Mouse (Mus musculus) neural tube, embryonic 15.5 days (tissue): ENCODE data around the gene Zdhhc5. TPM values are rescaled to one million over a fixed set of nuclear protein-coding genes. Genes with fewer than 3 reads are reported as not detected.
A peak's percentile ranks its signal among the peaks of the same experiment; 100 is the strongest.
"Not testable (repeated sequence)": the region's sequence is repeated elsewhere in the genome, so short reads cannot be mapped to it uniquely, and the experiment has no call there.

Source experiments
- ATAC-seq: fragments of 200-750 bp; cut with Nextera tagmentation; 2 replicates; pipeline ENCODE4 v1.8.0; 2017; ENCODE audit warnings: mild to moderate bottlenecking, moderate TSS enrichment, moderate library complexity; ENCODE audit not compliant: low FRiP score
- H3K27ac ChIP-seq: fragments of 300-500 bp; sonication (generic); replicated peaks from 2 replicates; pipeline ENCODE4 v1.5.1; 2015; ENCODE audit warnings: mild to moderate bottlenecking, inconsistent platforms
- H3K27me3 ChIP-seq: fragments of 300-500 bp; sonication (generic); replicated peaks from 2 replicates; pipeline ENCODE4 v1.6.1; 2015; ENCODE audit warnings: inconsistent platforms
- H3K36me3 ChIP-seq: fragments of 300-500 bp; sonication (generic); 2 replicates; pipeline ENCODE4 v1.6.1; 2015; ENCODE audit warnings: inconsistent platforms
- H3K4me1 ChIP-seq: fragments of 300-500 bp; sonication (generic); 2 replicates; pipeline ENCODE4 v1.6.1; 2015; ENCODE audit warnings: inconsistent platforms
- H3K4me2 ChIP-seq: fragments of 300-500 bp; sonication (generic); 2 replicates; pipeline ENCODE4 v1.6.1; 2015; ENCODE audit warnings: inconsistent platforms, mild to moderate bottlenecking, moderate library complexity
- H3K4me3 ChIP-seq: fragments of 300-500 bp; sonication (generic); replicated peaks from 2 replicates; pipeline ENCODE4 v1.5.1; 2015; ENCODE audit warnings: mild to moderate bottlenecking, inconsistent platforms
- H3K9ac ChIP-seq: fragments of 300-500 bp; sonication (generic); replicated peaks from 2 replicates; pipeline ENCODE4 v1.6.1; 2015; ENCODE audit warnings: mild to moderate bottlenecking, inconsistent platforms
- H3K9me3 ChIP-seq: fragments of 300-500 bp; sonication (generic); replicated peaks from 2 replicates; pipeline ENCODE4 v1.6.1; 2016; ENCODE audit warnings: inconsistent platforms
- WGBS: fragments of 180-500 bp; shearing (Covaris S2); methylation state at CpG from one replicate; pipeline ENCODE4 v1.1.7; 2015; ENCODE audit warnings: mixed read lengths; 5-methylcytosine and 5-hydroxymethylcytosine counted together
- polyA plus RNA-seq: library from polyadenylated mRNA; unstranded; fragments of >200 nt; fragmentation: Nextera tagmentation; extraction: Ambion mirVana; gene quantifications from 2 replicates; pipeline ENCODE4 v1.2.1, GENCODE M21; 2015

Zdhhc5 gene
- polyA plus RNA-seq, 1 experiment from 2014 or later, result 15.6 TPM

GRCm38 (mm10) chr2:84682605-84683183 lies 32.3 kb downstream of the Zdhhc5 start:
- Histone ChIP-seq H3K4me3 (no peak overlapping the region), H3K27me3 (no peaks in the 10 kb centered on the region)
- 86% methylated on average over 6 of the region's 6 CpGs for WGBS

DNA sequence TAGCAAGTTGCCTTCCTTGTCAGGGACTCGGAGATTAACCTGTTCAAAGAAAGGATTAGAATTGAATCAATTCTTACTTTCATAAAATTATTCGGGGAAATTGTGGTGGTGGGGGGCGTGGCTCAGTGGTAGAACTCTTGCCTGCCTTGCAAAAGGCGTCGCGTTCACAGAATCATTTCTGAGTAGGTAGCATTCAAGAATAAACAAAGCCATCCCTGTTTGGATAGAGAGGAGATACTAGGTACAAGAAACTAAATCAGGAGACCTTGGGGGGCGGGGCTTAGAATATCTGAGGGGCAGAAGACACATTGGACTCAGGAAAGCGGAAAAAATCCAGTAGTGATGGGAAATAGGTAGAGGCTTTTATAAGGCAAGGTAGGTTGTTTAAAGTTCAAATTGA lies 36.0 kb downstream of the Zdhhc5 start, which contains the start of gene Tmx2:
Tmx2 (minus strand) TSS at position 125 of the 400 bp plus-strand sequence.
- Histone ChIP-seq H3K9me3 (no peaks in the 10 kb centered on the region), H3K4me1 (peaks cover 31% of the 10 kb centered on the region), H3K9ac (peak within 1 kb of the TSS; percentile 71), H3K27ac (peak within 1 kb of the TSS; percentile 87), H3K36me3 (peaks cover 28% of the 10 kb centered on the region), H3K4me3 (peak within 1 kb of the TSS; percentile 77), H3K4me2 (peak within 1 kb of the TSS; percentile 76), H3K27me3 (no peaks in the 10 kb centered on the region)
- no peak for ATAC-seq
- WGBS, result 19% methylated on average over 8 of the region's 8 CpGs

More at GRCm38 (mm10) chr2:84682605-84683183, 32.3 kb downstream of the Zdhhc5 start:
- H3K27ac ChIP-seq, result no peak overlapping the region
- H3K9ac ChIP-seq, result no peak overlapping the region
- peaks cover 12% of the 10 kb centered on the region for H3K4me1 ChIP-seq
- no peak overlapping the region for H3K4me2 ChIP-seq
- H3K36me3 ChIP-seq, result peaks cover 32% of the 10 kb centered on the region
- no peaks in the 10 kb centered on the region for H3K9me3 ChIP-seq
- no peak for ATAC-seq

- WGBS, result under 1% methylated on average over 44 of the region's 44 CpGs
- H3K9me3 ChIP-seq, result no peaks in the 10 kb centered on the region
- peak; percentile 99 for ATAC-seq
Measured at GRCm38 (mm10) chr2:84677968-84678880, 36.8 kb downstream of the Zdhhc5 start, which contains the start of the genes Gm28635 and Med19. Gene Gm28635 (minus strand): TSS chr2:84678041. Gene Med19 (plus strand): TSS chr2:84678402.

GRCm38 (mm10) chr2:84677270-84677967 lies 37.6 kb downstream of the Zdhhc5 start:
- peaks cover 31% of the 10 kb centered on the region for H3K4me1 ChIP-seq
- H3K36me3 ChIP-seq, result peaks cover 41% of the 10 kb centered on the region
- H3K9me3 ChIP-seq, result no peaks in the 10 kb centered on the region
- H3K4me2 ChIP-seq, result peak overlapping the region; percentile 69
- WGBS, result 9% methylated on average over 22 of the region's 22 CpGs
- peak overlapping the region; percentile 87 for H3K27ac ChIP-seq
- ATAC-seq, result peak; percentile 78
- H3K4me3 ChIP-seq, result peak overlapping the region; percentile 77
- H3K9ac ChIP-seq, result peak overlapping the region; percentile 72
- no peaks in the 10 kb centered on the region for H3K27me3 ChIP-seq

More at GRCm38 (mm10) chr2:84677968-84678880, 36.8 kb downstream of the Zdhhc5 start, which contains the start of the genes Gm28635 and Med19:
- peak within 1 kb of the TSS; percentile 76 for H3K4me2 ChIP-seq
- peak within 1 kb of the TSS; percentile 77 for H3K4me3 ChIP-seq
- no peaks in the 10 kb centered on the region for H3K27me3 ChIP-seq
- peaks cover 33% of the 10 kb centered on the region for H3K36me3 ChIP-seq
- H3K9ac ChIP-seq, result peak within 1 kb of the TSS; percentile 72
- peaks cover 31% of the 10 kb centered on the region for H3K4me1 ChIP-seq
- H3K27ac ChIP-seq, result peak within 1 kb of the TSS; percentile 87

DNA sequence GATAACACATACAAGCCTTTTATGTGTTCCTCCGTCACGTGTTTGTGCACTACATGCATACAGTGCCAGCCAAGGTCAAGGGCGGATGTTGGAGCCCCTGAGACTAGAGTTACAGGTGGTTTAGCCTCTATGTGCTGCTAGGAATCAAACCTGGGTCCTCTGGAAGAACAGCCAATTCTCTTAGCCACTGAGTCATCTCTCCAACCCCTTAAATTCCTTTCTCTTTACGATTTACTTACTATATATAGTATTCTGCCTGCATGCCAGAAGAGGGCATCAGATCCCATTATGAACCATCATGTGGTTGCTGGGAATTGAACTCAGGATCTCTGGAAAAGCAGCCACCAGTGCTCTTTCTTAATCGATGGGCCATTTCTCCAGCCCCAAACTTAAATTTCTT lies 43.4 kb downstream of the Zdhhc5 start:
- not testable (repeated sequence) for H3K9me3 ChIP-seq, ATAC-seq, H3K27ac ChIP-seq, H3K27me3 ChIP-seq, H3K4me3 ChIP-seq, H3K9ac ChIP-seq
- Histone ChIP-seq H3K4me1 (peaks cover 30% of the 10 kb centered on the region), H3K36me3 (peaks cover 38% of the 10 kb centered on the region), H3K4me2 (peak overlapping the region; percentile 71)
- WGBS, result 49% methylated on average over 4 of the region's 5 CpGs

- Histone ChIP-seq H3K9ac (peak within 1 kb of the TSS; percentile 62), H3K4me1 (peaks cover 20% of the 10 kb centered on the region), H3K4me3 (peak within 1 kb of the TSS; percentile 60), H3K36me3 (peaks cover 29% of the 10 kb centered on the region), H3K27me3 (no peaks in the 10 kb centered on the region), H3K4me2 (peak within 1 kb of the TSS; percentile 71), H3K27ac (peak within 1 kb of the TSS; percentile 85), H3K9me3 (no peaks in the 10 kb centered on the region)
- peak; percentile 98 for ATAC-seq
- under 1% methylated on average over 20 of the region's 20 CpGs for WGBS
Measured at GRCm38 (mm10) chr2:84670569-84670933, 44.4 kb downstream of the Zdhhc5 start, which contains the start of gene Selenoh. Gene Selenoh (minus strand): TSS chr2:84670770.

DNA sequence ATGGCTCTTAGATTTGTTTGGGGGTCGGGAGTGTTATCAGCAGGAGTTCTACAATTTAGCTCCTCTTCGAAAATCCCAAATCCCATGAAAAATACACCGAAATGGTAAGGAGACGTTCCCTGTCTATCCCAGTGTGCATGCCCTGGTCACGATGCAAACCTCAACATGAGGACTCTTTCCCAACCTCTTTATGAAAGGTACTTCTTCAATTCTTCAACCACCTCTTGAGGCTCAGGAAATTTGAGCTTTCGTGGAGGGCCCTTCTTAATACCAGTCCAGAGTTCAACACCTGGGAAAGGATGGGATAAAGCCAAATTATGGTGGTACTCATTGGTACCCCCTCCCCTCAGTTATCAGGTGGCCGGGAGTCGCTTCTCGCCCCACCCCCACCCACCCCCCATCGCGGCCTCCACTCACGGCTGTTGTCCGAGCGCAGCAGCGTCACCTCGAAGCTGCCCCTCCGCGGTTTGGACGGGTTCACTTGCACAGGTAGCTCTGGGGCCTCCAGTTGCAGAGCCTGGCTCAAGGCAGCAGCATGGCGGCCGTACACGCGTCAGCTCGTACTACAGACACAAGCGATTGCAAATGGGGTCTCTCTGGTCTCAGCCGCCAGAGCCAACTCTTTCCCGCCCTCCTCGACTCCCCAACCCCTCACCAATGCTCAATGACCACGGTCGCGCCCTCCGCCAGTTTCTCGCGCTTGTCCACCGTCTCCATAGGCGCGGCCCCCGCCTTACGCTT lies 45.0 kb downstream of the Zdhhc5 start:
- peaks cover 19% of the 10 kb centered on the region for H3K4me1 ChIP-seq
- H3K9me3 ChIP-seq, result no peaks in the 10 kb centered on the region
- WGBS, result 3% methylated on average over 35 of the region's 39 CpGs
- H3K27ac ChIP-seq, result peak overlapping the region; percentile 85
- peak overlapping the region; percentile 71 for H3K4me2 ChIP-seq
- peak overlapping the region; percentile 60 for H3K4me3 ChIP-seq
- peaks cover 23% of the 10 kb centered on the region for H3K36me3 ChIP-seq
- peak overlapping the region; percentile 62 for H3K9ac ChIP-seq
- H3K27me3 ChIP-seq, result no peaks in the 10 kb centered on the region
- ATAC-seq, result peak; percentile 81

- peaks cover 15% of the 10 kb centered on the region for H3K4me1 ChIP-seq
- no peak overlapping the region for H3K4me3 ChIP-seq
- no peak overlapping the region for H3K27ac ChIP-seq
- no peak overlapping the region for H3K4me2 ChIP-seq
- no peak overlapping the region for H3K9ac ChIP-seq
- H3K27me3 ChIP-seq, result no peaks in the 10 kb centered on the region
- WGBS, result 76% methylated on average over 12 of the region's 12 CpGs
- no peak for ATAC-seq
- no peaks in the 10 kb centered on the region for H3K9me3 ChIP-seq
- H3K36me3 ChIP-seq, result no peaks in the 10 kb centered on the region
Measured at GRCm38 (mm10) chr2:84666081-84666480, 48.9 kb downstream of the Zdhhc5 start.

- Histone ChIP-seq H3K27me3 (no peaks in the 10 kb centered on the region), H3K4me3 (no peak overlapping the region), H3K9ac (no peak overlapping the region), H3K4me1 (no peaks in the 10 kb centered on the region), H3K9me3 (no peaks in the 10 kb centered on the region), H3K27ac (no peak overlapping the region), H3K36me3 (no peaks in the 10 kb centered on the region), H3K4me2 (no peak overlapping the region)
- ATAC-seq, result no peak
- 21% methylated on average over 2 of the region's 2 CpGs for WGBS
Measured at GRCm38 (mm10) chr2:84662866-84663265, 52.1 kb downstream of the Zdhhc5 start.

DNA sequence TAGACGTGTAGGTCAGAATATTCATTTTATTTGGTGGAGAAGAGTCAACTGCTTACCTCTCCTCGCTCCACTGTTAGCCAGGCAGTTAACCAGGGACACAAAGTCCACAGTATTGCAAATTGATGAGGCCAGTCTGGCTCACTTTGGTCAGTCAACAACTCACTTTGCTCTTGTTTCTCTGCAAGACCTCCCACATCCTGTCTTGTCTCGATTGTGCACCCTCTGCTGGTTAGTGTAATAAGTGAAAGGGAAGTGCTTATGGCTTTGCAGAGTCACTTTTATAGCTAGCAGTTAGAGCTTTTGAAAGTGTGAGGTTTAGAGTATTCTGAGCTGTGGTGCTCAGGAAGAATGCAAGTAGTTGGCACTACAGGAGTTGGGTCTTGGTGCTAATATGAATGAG lies 54.7 kb downstream of the Zdhhc5 start:
- Histone ChIP-seq H3K9ac (no peak overlapping the region), H3K27me3 (no peaks in the 10 kb centered on the region), H3K36me3 (no peaks in the 10 kb centered on the region), H3K4me3 (no peak overlapping the region), H3K9me3 (no peaks in the 10 kb centered on the region), H3K4me1 (no peaks in the 10 kb centered on the region), H3K27ac (no peak overlapping the region), H3K4me2 (no peak overlapping the region)
- 70% methylated on average over 3 of the region's 3 CpGs for WGBS
- ATAC-seq, result no peak

DNA sequence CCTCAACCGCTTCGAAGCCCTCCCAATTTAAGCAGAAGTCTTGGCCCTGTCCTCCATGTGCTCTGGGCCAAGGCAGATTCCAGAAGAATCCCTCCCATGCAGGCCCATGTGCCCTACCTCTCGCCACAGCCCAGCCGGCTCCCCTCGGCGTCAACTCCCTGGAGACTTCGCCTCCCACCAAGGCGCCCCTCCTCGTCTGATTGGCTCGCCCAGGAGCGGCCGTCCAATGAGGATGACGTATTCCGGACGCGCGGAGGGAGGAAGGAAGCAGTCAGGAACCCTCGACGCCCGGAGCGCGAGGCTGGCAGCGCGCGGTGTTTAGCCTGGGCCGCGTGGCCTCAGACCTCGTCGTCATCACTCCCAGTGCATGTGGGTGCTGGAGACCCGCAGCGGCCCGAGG lies 56.2 kb downstream of the Zdhhc5 start, which contains the start of gene Btbd18:
Btbd18 (plus strand) TSS at position 274 of the 400 bp plus-strand sequence.
- H3K36me3 ChIP-seq, result no peaks in the 10 kb centered on the region
- H3K27me3 ChIP-seq, result no peaks in the 10 kb centered on the region
- no peak within 1 kb of the TSS for H3K27ac ChIP-seq
- H3K9me3 ChIP-seq, result no peaks in the 10 kb centered on the region
- no peaks in the 10 kb centered on the region for H3K4me1 ChIP-seq
- H3K4me2 ChIP-seq, result no peak within 1 kb of the TSS
- H3K4me3 ChIP-seq, result no peak within 1 kb of the TSS
- 95% methylated on average over 32 of the region's 32 CpGs for WGBS
- no peak for ATAC-seq
- no peak within 1 kb of the TSS for H3K9ac ChIP-seq
